Comparison of ENCODE assay signal across 7 mouse cellular contexts in the genomic region with DNA sequence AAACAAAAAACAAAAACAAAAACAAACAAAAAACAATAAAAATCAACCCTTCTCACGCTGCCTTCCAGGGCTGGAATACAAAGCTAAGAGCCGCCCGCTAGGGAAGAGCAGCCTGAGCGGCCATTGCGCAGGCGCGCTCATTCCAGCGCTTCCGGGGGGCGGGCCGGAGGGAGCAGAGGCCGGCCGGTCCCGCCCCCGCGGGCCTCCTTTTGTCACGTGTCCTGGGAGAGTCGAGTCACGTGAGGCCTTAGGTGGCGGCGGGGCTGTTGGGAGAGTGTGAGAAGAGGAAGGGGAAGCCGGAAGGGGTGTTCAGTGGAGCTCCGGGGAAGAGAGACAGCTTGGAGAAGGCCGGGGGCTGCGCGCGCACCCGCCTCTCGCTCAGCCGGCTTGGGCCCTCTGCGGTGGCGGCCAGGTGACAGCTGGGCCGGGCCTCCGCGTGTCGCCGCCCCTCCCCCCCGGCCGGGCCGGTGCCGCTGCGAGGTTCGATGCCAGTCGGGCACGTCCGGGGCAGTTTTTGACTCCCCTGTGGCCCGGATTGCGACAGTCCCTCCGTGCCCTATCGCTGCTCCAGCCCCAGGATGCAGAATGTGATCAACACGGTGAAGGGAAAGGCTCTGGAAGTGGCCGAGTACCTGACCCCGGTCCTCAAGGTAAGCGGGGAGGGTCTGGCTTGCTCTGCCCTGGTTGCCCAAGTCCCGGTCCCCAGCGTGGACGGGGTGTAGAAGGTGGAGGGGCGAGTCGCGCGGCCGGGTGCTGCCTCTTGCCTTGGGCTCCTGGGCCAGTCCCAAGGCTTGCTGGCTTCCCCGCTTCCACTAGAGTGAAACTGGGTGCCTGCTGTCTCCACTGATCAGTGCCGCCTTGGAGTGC. TPM values are rescaled to one million over a fixed set of nuclear protein-coding genes. Genes with fewer than 3 reads are reported as not detected.
DNase-seq lines count a peak whose midpoint lies in the region; ATAC-seq lines count a peak whose summit lies in the region.

TSS of gene Slc35a5 (minus strand) at position 185 of the 867 bp plus-strand sequence.
TSS of gene Atg3 (plus strand) at position 264 of the 867 bp plus-strand sequence.

- H3K9ac ChIP-seq in embryonic facial prominence, embryonic 12.5 days: peak within 1 kb of the TSS; percentile 88
- H3K9ac ChIP-seq in limb, embryonic 11.5 days (ENCODE audit: low read length): peak within 1 kb of the TSS; percentile 83
- H3K9ac ChIP-seq in midbrain, embryonic 14.5 days (replicated peaks; ENCODE audit: low read length): peak within 1 kb of the TSS; percentile 87

- peak within 1 kb of the TSS; percentile 63 for H3K4me2 ChIP-seq in embryonic facial prominence, embryonic 12.5 days (replicated peaks)
- peak within 1 kb of the TSS; percentile 63 for H3K4me2 ChIP-seq in limb, embryonic 11.5 days (ENCODE audit: low read depth, severe bottlenecking)
- peak within 1 kb of the TSS; percentile 72 for H3K4me2 ChIP-seq in midbrain, embryonic 14.5 days (ENCODE audit: low read length)

- H3K4me1 ChIP-seq in embryonic facial prominence, embryonic 12.5 days: peaks cover 17% of the 10 kb centered on the region
- no peaks in the 10 kb centered on the region for H3K4me1 ChIP-seq in limb, embryonic 11.5 days (ENCODE audit: control insufficient read depth, insufficient read depth, low read length)
- H3K4me1 ChIP-seq in midbrain, embryonic 14.5 days (ENCODE audit: control insufficient read depth, insufficient read depth, low read length): peaks cover 25% of the 10 kb centered on the region

- peak within 1 kb of the TSS; percentile 93 for H3K4me3 ChIP-seq in embryonic facial prominence, embryonic 12.5 days
- H3K4me3 ChIP-seq in limb, embryonic 11.5 days (ENCODE audit: low read depth, low read length): peak within 1 kb of the TSS; percentile 64
- H3K4me3 ChIP-seq in midbrain, embryonic 14.5 days (replicated peaks; ENCODE audit: low read depth, low read length): peak within 1 kb of the TSS; percentile 92

- peak; percentile 98 for ATAC-seq in embryonic facial prominence, embryonic 12.5 days (ENCODE audit: insufficient number of reproducible peaks, insufficient read depth, low FRiP score, low TSS enrichment)
- ATAC-seq in limb, embryonic 11.5 days (ENCODE audit: insufficient number of reproducible peaks, low FRiP score, low TSS enrichment, low read depth): peak; percentile 98
- peak; percentile 98 for ATAC-seq in midbrain, embryonic 14.5 days (ENCODE audit: low FRiP score, low TSS enrichment)

- no peaks in the 10 kb centered on the region for H3K9me3 ChIP-seq in embryonic facial prominence, embryonic 12.5 days
- no peaks in the 10 kb centered on the region for H3K9me3 ChIP-seq in limb, embryonic 11.5 days (ENCODE audit: control insufficient read depth, low read length)
- no peaks in the 10 kb centered on the region for H3K9me3 ChIP-seq in midbrain, embryonic 14.5 days (ENCODE audit: control insufficient read depth, low read length)

- peak; percentile 95 for DNase-seq in adrenal gland, postnatal 25 days
- DNase-seq in heart, adult 11 months: peak; percentile 100
- DNase-seq in kidney, adult 18-20 months: peak; percentile 94
- DNase-seq in limb, embryonic 11.5 days (ENCODE audit: low spot score): peak; percentile 95
- peak; percentile 99 for DNase-seq in midbrain, embryonic 14.5 days
- DNase-seq in spleen, adult 18-20 months: peak; percentile 91 to 96

- peak within 1 kb of the TSS; percentile 85 for H3K27ac ChIP-seq in embryonic facial prominence, embryonic 12.5 days
- peak within 1 kb of the TSS; percentile 74 for H3K27ac ChIP-seq in limb, embryonic 11.5 days (replicated peaks; ENCODE audit: low read depth, low read length)
- H3K27ac ChIP-seq in midbrain, embryonic 14.5 days (replicated peaks; ENCODE audit: low read depth, low read length): peak within 1 kb of the TSS; percentile 86

- H3K27me3 ChIP-seq in embryonic facial prominence, embryonic 12.5 days: no peaks in the 10 kb centered on the region
- no peaks in the 10 kb centered on the region for H3K27me3 ChIP-seq in limb, embryonic 11.5 days (ENCODE audit: control insufficient read depth, insufficient read depth, low read length)
- H3K27me3 ChIP-seq in midbrain, embryonic 14.5 days (ENCODE audit: control insufficient read depth, insufficient read depth, low read length): no peaks in the 10 kb centered on the region

- 0 out of 2 replicates have a peak, but pooled peaks cover 3% of the 10 kb centered on the region for H3K36me3 ChIP-seq in embryonic facial prominence, embryonic 12.5 days
- H3K36me3 ChIP-seq in limb, embryonic 11.5 days (ENCODE audit: control insufficient read depth, insufficient read depth, low read length): no peaks in the 10 kb centered on the region
- H3K36me3 ChIP-seq in midbrain, embryonic 14.5 days (ENCODE audit: control insufficient read depth, insufficient read depth, low read length): peaks cover 7% of the 10 kb centered on the region; the same call in 1 of the 2 replicates

- under 1% methylated on average over 62 of the region's 64 CpGs for WGBS in embryonic facial prominence, embryonic 12.5 days
- WGBS in limb, embryonic 11.5 days: under 1% methylated on average over 58 of the region's 64 CpGs
- WGBS in midbrain, embryonic 14.5 days: under 1% methylated on average over 63 of the region's 64 CpGs

RNA-seq across cellular contexts. Expression of gene Slc35a5, which starts in this region (rescaled TPM):
- total RNA-seq in adrenal gland, postnatal 25 days (2021): 24.7 and 48.4 TPM in 2 replicates
- polyA plus RNA-seq in embryonic facial prominence, embryonic 12.5 days (2016; fragmentation: Nextera tagmentation; extraction: Ambion mirVana): 13.9 and 15.4 TPM in 2 replicates
- 11.1 and 13.4 TPM in 2 replicates for polyA plus RNA-seq in limb, embryonic 11.5 days (2014; fragmentation: Nextera tagmentation; extraction: Ambion mirVana)
- 24.0 and 29.8 TPM in 2 replicates for polyA plus RNA-seq in midbrain, embryonic 14.5 days (2014; fragmentation: Nextera tagmentation; extraction: Ambion mirVana)

RNA-seq across cellular contexts. Expression of gene Atg3, which starts in this region (rescaled TPM):
- 63.6 and 64.4 TPM in 2 replicates for total RNA-seq in adrenal gland, postnatal 25 days (2021)
- 36.0 and 36.5 TPM in 2 replicates for polyA plus RNA-seq in embryonic facial prominence, embryonic 12.5 days (2016; fragmentation: Nextera tagmentation; extraction: Ambion mirVana)
- 28.4 and 29.7 TPM in 2 replicates for polyA plus RNA-seq in limb, embryonic 11.5 days (2014; fragmentation: Nextera tagmentation; extraction: Ambion mirVana)
- 44.6 and 46.6 TPM in 2 replicates for polyA plus RNA-seq in midbrain, embryonic 14.5 days (2014; fragmentation: Nextera tagmentation; extraction: Ambion mirVana)

Comparison
In these comparisons a context has a peak if more than half of its experiments do, and no peak if none do; other contexts are left out.
1. Peak in every context shown above with its lines: DNase-seq, ATAC-seq, H3K4me3 ChIP-seq and H3K27ac ChIP-seq.